Mouse (Mus musculus) cerebellum, postnatal 25 days (tissue): ENCODE results near the gene Atp1b3.
"Not testable (repeated sequence)": the region's sequence is repeated elsewhere in the genome, so short reads cannot be mapped to it uniquely, and the experiment has no call there.

Source experiments
- DNase-seq, 2 experiments: peaks; one replicate each; pipeline ENCODE4 v3.0.0; 2021; ENCODE audit warnings: mixed read lengths in 2 of 2

Gene Atp1b3

DNA sequence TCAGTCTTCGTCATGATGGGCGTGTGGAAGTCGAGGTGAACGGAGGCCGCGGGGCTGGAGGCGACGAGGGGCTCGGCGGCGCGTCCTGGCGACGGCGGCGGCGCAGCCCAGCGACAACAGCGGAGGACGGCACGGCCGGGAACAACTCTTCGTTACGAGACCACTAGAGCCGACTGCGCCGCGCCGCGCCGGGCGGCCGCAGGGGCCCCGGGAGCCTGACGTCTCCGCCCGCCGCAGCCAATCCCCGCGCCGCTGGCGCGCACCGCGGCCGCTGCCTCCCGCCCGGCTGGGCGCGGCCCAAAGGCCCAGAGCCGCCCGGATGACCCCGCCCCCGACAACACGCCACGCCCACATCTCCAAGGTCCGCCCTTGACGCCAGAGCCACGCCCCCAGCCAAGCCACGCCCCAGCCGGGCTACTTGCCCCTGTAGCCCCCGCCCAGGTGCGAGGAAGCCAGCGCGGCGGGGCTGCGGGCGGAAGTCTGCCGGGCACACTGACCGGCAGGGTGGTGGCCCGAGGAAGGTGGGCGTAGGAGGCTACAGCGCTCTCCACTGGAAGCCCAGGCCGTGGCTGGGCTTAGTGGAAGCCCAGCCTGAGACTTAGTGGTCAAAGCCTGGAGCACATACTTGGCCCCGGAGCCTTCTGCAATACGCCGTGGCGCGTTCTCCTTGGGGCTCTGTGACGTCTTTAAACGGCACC, at the start of gene Atp1b3:
Gene Atp1b3, minus strand, starts transcription at position 302 of the 698 bp plus-strand sequence.
- DNase-seq, result peak; percentile 100

DNA sequence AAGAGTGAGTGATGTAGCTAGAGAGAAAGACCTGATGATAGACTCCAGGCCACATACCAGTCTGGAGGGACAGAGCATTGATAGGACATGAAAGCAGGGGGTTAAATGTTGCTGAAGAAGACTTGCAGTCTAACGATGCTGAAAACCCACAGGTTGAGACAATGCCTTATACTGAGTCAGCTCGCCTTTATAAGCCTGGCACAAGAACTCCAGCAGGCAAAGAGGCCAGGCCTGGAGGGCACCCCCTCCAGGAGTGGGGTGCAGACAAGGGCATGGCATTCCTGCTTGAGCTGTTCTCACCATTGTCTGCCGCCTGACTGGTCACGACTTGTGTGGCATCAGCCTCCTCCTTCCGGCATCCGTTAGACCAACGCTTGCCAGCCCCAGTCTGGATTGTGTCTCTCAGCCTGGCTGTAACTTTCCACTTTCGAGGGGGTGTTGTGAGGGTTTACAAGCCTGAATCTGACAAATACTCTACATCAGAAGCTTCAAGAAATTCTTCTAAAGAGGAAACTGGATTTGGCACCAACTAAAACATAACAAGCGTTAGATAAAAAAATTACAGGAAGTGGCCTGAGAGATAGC, 48.7 kb upstream of the Atp1b3 start:
- DNase-seq, result no peak

GRCm38 (mm10) chr9:96404312-96404711, 40.1 kb upstream of the Atp1b3 start:
- DNase-seq, result no peak

- DNase-seq, result not testable (repeated sequence)
Measured at GRCm38 (mm10) chr9:96399916-96400315, 35.7 kb upstream of the Atp1b3 start.

- DNase-seq, result no peak
Measured at GRCm38 (mm10) chr9:96399425-96399878, 35.2 kb upstream of the Atp1b3 start.

GRCm38 (mm10) chr9:96398614-96399013, 34.4 kb upstream of the Atp1b3 start:
- no peak for DNase-seq

GRCm38 (mm10) chr9:96398165-96398564, 33.9 kb upstream of the Atp1b3 start:
- DNase-seq, result no peak

GRCm38 (mm10) chr9:96394910-96395690, 30.9 kb upstream of the Atp1b3 start:
- no peak for DNase-seq

DNA sequence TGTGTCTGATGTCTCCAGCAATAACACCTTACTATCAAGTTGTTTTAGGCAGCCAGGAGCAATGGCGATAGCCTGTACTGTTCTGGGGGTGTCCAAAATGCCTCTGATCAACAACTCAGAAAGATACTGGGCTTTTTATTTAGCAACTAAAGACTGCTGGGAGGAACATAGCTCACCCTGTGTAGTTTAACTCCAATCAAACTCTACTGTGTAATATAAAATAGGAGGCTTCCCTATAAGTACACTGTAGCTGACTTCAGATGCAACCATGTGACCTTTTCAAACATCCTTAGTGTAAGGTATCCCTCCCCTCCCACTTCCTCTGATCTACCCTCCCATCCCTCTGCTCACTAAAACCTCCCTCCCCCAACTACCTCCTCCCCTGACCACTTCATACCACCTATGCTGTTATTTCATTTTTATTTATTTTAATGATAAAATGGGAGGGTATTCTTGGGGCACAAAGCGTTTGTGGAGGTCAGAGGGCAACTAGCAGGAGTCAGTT, 29.5 kb upstream of the Atp1b3 start:
- no peak for DNase-seq

GRCm38 (mm10) chr9:96393112-96393511, 28.9 kb upstream of the Atp1b3 start:
- DNase-seq, result no peak

- DNase-seq, result no peak
Measured at GRCm38 (mm10) chr9:96391921-96392320, 27.7 kb upstream of the Atp1b3 start.

- DNase-seq, result no peak
Measured at GRCm38 (mm10) chr9:96383714-96384487, 19.7 kb upstream of the Atp1b3 start.

DNA sequence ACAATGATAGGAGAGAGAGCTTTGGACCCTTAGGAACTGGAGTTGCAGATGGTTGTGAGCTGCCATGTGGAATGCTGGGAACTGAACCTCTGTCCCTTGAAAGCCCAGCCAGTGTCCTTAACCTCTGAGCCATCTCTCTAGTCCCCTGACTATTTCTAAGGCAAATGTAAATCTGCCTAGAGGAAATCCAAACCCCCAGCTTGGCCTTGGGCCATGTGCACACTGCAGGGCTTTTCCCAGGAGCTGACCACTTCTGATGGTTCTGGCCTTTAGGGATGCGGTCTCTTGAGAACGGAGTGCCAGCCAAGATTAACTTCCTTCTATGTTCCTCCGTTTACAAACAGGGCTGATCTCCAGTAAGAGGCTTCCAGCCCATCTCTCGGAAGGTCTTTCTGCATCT, 18.5 kb upstream of the Atp1b3 start:
- DNase-seq, result no peak

- no peak for DNase-seq
Measured at GRCm38 (mm10) chr9:96381393-96381792, 17.2 kb upstream of the Atp1b3 start.

DNA sequence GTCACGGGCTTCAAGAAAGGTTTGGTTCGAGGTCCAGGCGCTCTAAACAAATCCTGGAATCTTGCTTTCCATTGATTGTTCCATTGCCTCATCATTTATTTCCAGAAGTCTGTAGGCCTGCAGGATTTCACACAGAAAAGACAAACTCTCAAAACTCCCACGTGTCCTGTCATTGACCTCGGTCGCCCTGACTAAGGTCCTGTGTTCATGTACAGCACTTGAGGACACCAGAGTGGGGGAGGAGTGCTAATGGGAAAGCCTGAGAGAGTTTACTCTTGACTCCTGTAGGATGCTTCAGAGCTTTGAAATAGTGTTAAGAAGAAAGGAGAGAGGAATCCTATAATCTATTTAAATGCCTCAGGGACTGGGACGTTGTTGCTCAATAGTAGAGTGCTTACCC, 15.3 kb upstream of the Atp1b3 start:
- DNase-seq, result no peak

GRCm38 (mm10) chr9:96378747-96379146, 14.5 kb upstream of the Atp1b3 start:
- no peak for DNase-seq

DNA sequence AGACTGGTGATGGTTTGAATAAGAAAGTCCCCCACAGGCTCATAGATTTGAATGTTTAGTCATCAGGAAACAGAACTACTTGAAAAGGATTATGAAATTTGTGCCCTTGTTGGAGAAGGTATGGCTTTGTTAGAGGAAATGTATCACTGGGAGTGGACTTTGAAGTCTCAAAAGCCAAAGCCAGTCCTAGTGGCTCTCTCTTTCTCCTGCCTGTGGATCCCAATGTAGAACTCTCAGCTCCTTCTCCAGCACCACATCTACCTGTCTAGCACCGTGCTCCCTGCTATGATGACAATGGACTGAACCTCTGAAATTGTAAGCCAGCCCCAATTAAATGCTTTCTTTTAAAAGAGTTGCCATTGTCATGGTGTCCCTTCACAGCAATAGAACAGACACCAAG, 12.9 kb upstream of the Atp1b3 start:
- no peak for DNase-seq

- no peak for DNase-seq
Measured at GRCm38 (mm10) chr9:96375819-96376218, 11.6 kb upstream of the Atp1b3 start.

- no peak for DNase-seq
Measured at GRCm38 (mm10) chr9:96371075-96371474, 6.8 kb upstream of the Atp1b3 start.

DNA sequence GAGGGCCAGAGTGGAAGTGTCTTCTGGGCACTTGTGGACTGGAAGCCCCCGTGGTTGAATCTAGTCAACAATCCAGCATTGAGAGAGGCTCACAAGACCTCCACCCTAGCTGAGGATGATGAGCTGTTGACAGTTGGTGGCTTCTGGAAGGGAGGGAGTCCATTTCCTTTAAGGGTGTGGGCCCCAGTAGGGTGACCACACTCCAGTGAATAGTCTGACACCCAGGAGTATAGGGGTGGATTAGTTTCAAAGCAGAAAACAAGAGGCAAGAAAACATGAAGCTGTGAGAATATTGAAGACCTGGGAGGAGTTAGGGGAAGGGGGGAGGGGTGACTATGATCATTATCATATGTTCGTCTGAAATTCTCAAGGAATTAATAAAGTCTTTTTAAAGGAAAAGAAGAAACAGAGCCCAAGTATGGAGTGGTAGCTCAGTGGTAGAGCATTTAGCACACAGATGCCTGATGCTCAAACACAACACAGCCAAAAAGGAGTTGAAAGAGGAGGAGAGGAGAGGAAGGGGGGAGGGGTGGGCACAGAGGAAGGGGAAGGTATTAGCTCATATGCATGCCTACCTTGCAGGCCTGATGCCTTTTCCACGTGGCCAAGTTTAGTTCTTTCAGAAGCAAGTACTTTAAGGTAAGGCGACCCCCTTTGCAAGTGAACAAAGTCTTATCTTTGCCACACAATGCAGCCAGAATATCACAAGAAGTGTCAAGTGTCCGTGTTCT, 5.6 kb upstream of the Atp1b3 start:
- DNase-seq, result no peak

- DNase-seq, result no peak
Measured at GRCm38 (mm10) chr9:96365271-96365872, 1.1 kb upstream of the Atp1b3 start.
